Mouse (Mus musculus) thymus, postnatal 0 days (tissue): Measurements from ENCODE around the gene Hist1h2bp. TPM values are rescaled to one million over a fixed set of nuclear protein-coding genes. Genes with fewer than 3 reads are reported as not detected.

Source experiments
- microRNA-seq: library from miRNA; unstranded; fragments of <30 nt; microRNA quantifications from one replicate; pipeline ENCODE4, GENCODE M21; 2016; ENCODE audit warnings: borderline number of aligned reads
- polyA plus RNA-seq: library from polyadenylated mRNA; unstranded; fragments of >200 nt; fragmentation: Nextera tagmentation; extraction: Ambion mirVana; gene quantifications from 2 replicates; pipeline ENCODE4 v1.2.1, GENCODE M21; 2015

Gene Hist1h2bp
- polyA plus RNA-seq, 1 experiment from 2014 or later: 3.4 TPM

Small RNA genes lying within 50 kb of the gene (microRNA-seq; reads per million reads assigned to microRNA genes)
- gene Gm19658: not detected
- not detected for gene Gm44346
- not detected for gene Gm44454
- gene Gm44466: not detected

Other genes starting within 250 kb of the Hist1h2bp start
- gene Olfr1366, start 244.7 kb upstream of the Hist1h2bp start, polyA plus RNA-seq: 0.04 TPM in 1 of 2 replicates, not detected in the other
- gene Olfr1535, start 227.6 kb upstream of the Hist1h2bp start, polyA plus RNA-seq: not detected in 2 replicates
- not detected in 2 replicates for gene Olfr1364, start 205.7 kb upstream of the Hist1h2bp start, polyA plus RNA-seq
- not detected in 2 replicates for gene Olfr1362, start 173.4 kb upstream of the Hist1h2bp start, polyA plus RNA-seq
- gene Olfr11, start 144.9 kb upstream of the Hist1h2bp start, polyA plus RNA-seq: not detected in 2 replicates
- gene Olfr1361, start 124.1 kb upstream of the Hist1h2bp start, polyA plus RNA-seq: not detected in 2 replicates
- gene Olfr1360, start 110.1 kb upstream of the Hist1h2bp start, polyA plus RNA-seq: not detected in 2 replicates
- gene Olfr1359, start 89.3 kb upstream of the Hist1h2bp start, polyA plus RNA-seq: not detected in 2 replicates
- gene Hist1h2bl, start 71.3 kb upstream of the Hist1h2bp start, polyA plus RNA-seq: 8.9 and 16.3 TPM in 2 replicates
- gene Hist1h2ai, start 71.0 kb upstream of the Hist1h2bp start, polyA plus RNA-seq: 110 and 183 TPM in 2 replicates
- 43.7 and 67.6 TPM in 2 replicates for gene Hist1h3h, start 69.8 kb upstream of the Hist1h2bp start, polyA plus RNA-seq
- gene Hist1h2bm, start 65.4 kb upstream of the Hist1h2bp start, polyA plus RNA-seq: 22.0 and 29.1 TPM in 2 replicates
- gene Hist1h4j, start 52.4 kb upstream of the Hist1h2bp start, polyA plus RNA-seq: 1.0 and 1.8 TPM in 2 replicates
- 16.8 and 24.8 TPM in 2 replicates for gene Hist1h4k, start 37.0 kb upstream of the Hist1h2bp start, polyA plus RNA-seq
- 162 and 249 TPM in 2 replicates for gene Hist1h2ak, start 33.6 kb upstream of the Hist1h2bp start, polyA plus RNA-seq
- gene Hist1h2bn, start 33.3 kb upstream of the Hist1h2bp start, polyA plus RNA-seq: 22.7 and 35.8 TPM in 2 replicates
- 71.7 and 80.7 TPM in 2 replicates for gene Hist1h1b, start 6.8 kb upstream of the Hist1h2bp start, polyA plus RNA-seq
- gene Hist1h3i, start 4.1 kb upstream of the Hist1h2bp start, polyA plus RNA-seq: 392 and 414 TPM in 2 replicates
- 32.4 and 51.2 TPM in 2 replicates for gene Hist1h2an, start 243 bp upstream of the Hist1h2bp start, polyA plus RNA-seq
- gene Hist1h2bq, start 22.7 kb downstream of the Hist1h2bp start, polyA plus RNA-seq: 63.1 and 89.0 TPM in 2 replicates
- gene Hist1h2ao, start 23.0 kb downstream of the Hist1h2bp start, polyA plus RNA-seq: 2.0 TPM in 1 of 2 replicates, not detected in the other
- gene Hist1h4m, start 24.3 kb downstream of the Hist1h2bp start, polyA plus RNA-seq: 1.0 TPM in 1 of 2 replicates, not detected in the other
- 35.0 and 40.5 TPM in 2 replicates for gene Hist1h4n, start 44.7 kb downstream of the Hist1h2bp start, polyA plus RNA-seq
- 10,793 and 11,737 TPM in 2 replicates for gene Hist1h2ap, start 46.0 kb downstream of the Hist1h2bp start, polyA plus RNA-seq
- gene Hist1h2br, start 46.3 kb downstream of the Hist1h2bp start, polyA plus RNA-seq: 64.8 and 86.2 TPM in 2 replicates
- 3.7 and 4.4 TPM in 2 replicates for gene Zfp184, start 157.6 kb downstream of the Hist1h2bp start, polyA plus RNA-seq
- gene Pom121l2, start 193.7 kb downstream of the Hist1h2bp start, polyA plus RNA-seq: 0.14 and 0.18 TPM in 2 replicates
- 645 and 679 TPM in 2 replicates for gene Prss16, start 222.3 kb downstream of the Hist1h2bp start, polyA plus RNA-seq
- gene Hist1h2ah, start 248.1 kb downstream of the Hist1h2bp start, polyA plus RNA-seq: 49.6 and 71.7 TPM in 2 replicates
- gene Hist1h2bk, start 248.4 kb downstream of the Hist1h2bp start, polyA plus RNA-seq: 25.8 and 33.9 TPM in 2 replicates